Mouse (Mus musculus) heart, postnatal 0 days (tissue): Measurements from ENCODE around the gene Endou.

Experiments
- CTCF ChIP-seq: IDR thresholded peaks from 2 replicates; pipeline ENCODE4 v1.5.1; 2016; ENCODE audit warnings: antibody characterized with exemption, control low read depth, low read depth
- EP300 ChIP-seq: IDR thresholded peaks from 2 replicates; pipeline ENCODE4 v1.6.1; 2016; ENCODE audit warnings: antibody characterized with exemption, low read depth

DNA sequence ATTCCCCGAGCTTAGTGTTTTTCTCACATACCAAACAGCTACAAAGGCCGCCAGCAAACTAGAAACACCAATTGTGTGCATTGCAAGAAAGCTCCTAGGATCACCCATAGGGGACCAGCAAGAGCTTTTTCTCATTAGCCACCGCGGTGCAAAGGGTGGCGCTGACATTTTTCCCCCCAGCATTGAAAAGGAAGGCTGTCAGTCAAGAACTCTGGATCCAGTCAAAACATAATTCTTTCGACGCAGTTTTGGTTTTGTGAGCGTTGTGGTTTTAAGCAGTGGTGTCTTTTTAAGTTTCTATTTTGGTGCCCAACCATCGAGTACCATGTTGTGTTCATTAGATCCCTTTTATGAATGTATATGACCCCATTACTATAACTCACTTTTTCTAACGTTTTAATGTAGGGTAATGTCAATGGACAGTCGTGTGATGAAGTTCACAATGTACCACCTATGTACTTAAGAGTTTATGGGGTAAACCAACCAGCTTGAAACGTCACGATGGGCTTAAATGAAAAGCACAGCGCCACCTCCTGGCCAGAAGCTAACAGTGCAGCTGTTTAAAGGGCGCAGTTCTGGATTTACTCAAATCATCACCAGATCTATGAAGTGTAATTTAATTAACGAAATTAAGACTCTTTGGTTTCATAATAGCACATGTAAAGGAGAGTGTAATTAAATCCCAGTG lies 66.0 kb downstream of the Endou start:
- TF ChIP-seq CTCF (peak; percentile 53), EP300 (no peak)
